Mouse (Mus musculus) right cerebral cortex, postnatal 25 days (tissue): ENCODE measurements around the gene Gja3.
"Not testable (repeated sequence)": the region's sequence is repeated elsewhere in the genome, so short reads cannot be mapped to it uniquely, and the experiment has no call there.

Experiments
- DNase-seq: peaks from one replicate; pipeline ENCODE4 v3.0.0; 2022

The Gja3 gene

GRCm38 (mm10) chr14:57032850-57033249 lies 25.1 kb downstream of the Gja3 start:
- no peak for DNase-seq

GRCm38 (mm10) chr14:57018436-57018835 lies 39.5 kb downstream of the Gja3 start:
- no peak for DNase-seq

GRCm38 (mm10) chr14:57016806-57017205 lies 41.1 kb downstream of the Gja3 start:
- not testable (repeated sequence) for DNase-seq

GRCm38 (mm10) chr14:56988621-56989020 lies 69.3 kb downstream of the Gja3 start:
- no peak for DNase-seq
